Mouse (Mus musculus) layer of hippocampus, postnatal 36 days (tissue): Measurements from ENCODE around the gene Ganc. TPM values are rescaled to one million over a fixed set of nuclear protein-coding genes. Genes with fewer than 3 reads are reported as not detected.

Experiments used
- DNase-seq, 2 experiments: peaks; one replicate each; pipeline ENCODE4 v3.0.0; 2022
- total RNA-seq, 2 experiments: library from RNA; stranded (reverse); gene quantifications; 2 replicates each; pipeline ENCODE4 v1.2.3; 2021

Ganc gene
- total RNA-seq, 2 experiments from 2014 or later = 11.0 to 11.1 TPM

GRCm38 (mm10) chr2:120502605-120502990 is 98.9 kb downstream of the Ganc start:
- DNase-seq = no peak

- DNase-seq = no peak
Observed at GRCm38 (mm10) chr2:120503094-120503493, 99.4 kb downstream of the Ganc start.

GRCm38 (mm10) chr2:120503992-120504391 is 100.3 kb downstream of the Ganc start:
- DNase-seq = no peak

Other genes with a start within 250 kb of the Ganc start
- gene Ehd4, start 249.3 kb upstream of the Ganc start, total RNA-seq = 1 to 10 TPM; 7.6 to 7.7 TPM
- 10 to 100 TPM; 10.2 to 10.3 TPM for gene Pla2g4e, start 158.6 kb upstream of the Ganc start, total RNA-seq
- not detected for gene Pla2g4d, start 114.7 kb upstream of the Ganc start, total RNA-seq
- not detected for gene Pla2g4f, start 89.7 kb upstream of the Ganc start, total RNA-seq
- 10 to 100 TPM; 77.2 to 79.9 TPM for gene Vps39, start 50.8 kb upstream of the Ganc start, total RNA-seq
- 10 to 100 TPM; 41.2 to 43.8 TPM for gene Tmem87a, start 217 bp downstream of the Ganc start, total RNA-seq
- 10 to 100 TPM; 19.2 to 22.5 TPM for gene Capn3, start 52.1 kb downstream of the Ganc start, total RNA-seq
- 100 to 1,000 TPM; 157 to 163 TPM for gene Zfp106, start 159.9 kb downstream of the Ganc start, total RNA-seq
- 10 to 100 TPM; 19.2 to 25.1 TPM for gene Snap23, start 163.8 kb downstream of the Ganc start, total RNA-seq
- gene Haus2, start 205.5 kb downstream of the Ganc start, total RNA-seq = 10 to 100 TPM; 13.2 to 14.0 TPM
- gene Lrrc57, start 205.6 kb downstream of the Ganc start, total RNA-seq = 10 to 100 TPM; 32.3 to 34.4 TPM
- 1 to 10 TPM; 8.4 to 9.0 TPM for gene Stard9, start 225.2 kb downstream of the Ganc start, total RNA-seq